Mouse (Mus musculus) heart, embryonic 14.5 days (tissue): Measurements from ENCODE around the gene Rab3a. TPM values are rescaled to one million over a fixed set of nuclear protein-coding genes. Genes with fewer than 3 reads are reported as not detected.

Experiments used
- ATAC-seq: fragments of 200-750 bp; cut with Nextera tagmentation; 2 replicates; pipeline ENCODE4 v1.8.0; 2017; ENCODE audit warnings: low read depth, moderate TSS enrichment; ENCODE audit not compliant: insufficient number of reproducible peaks, insufficient read depth, low FRiP score
- H3K27ac ChIP-seq, 2 experiments: fragments of 200-500 bp in 1 of 2; fragments of 300-500 bp in 1 of 2; sonication (generic) in 1 of 2; replicated peaks in 1 of 2; 2 replicates each; pipeline ENCODE4 v1.5.1; 2012 to 2014; ENCODE audit warnings: low read depth in 2 of 2, low read length in 2 of 2, control low read depth in 1 of 2, mild to moderate bottlenecking in 1 of 2, mixed read lengths in 1 of 2; ENCODE audit not compliant: control insufficient read depth in 1 of 2, insufficient read depth in 1 of 2
- H3K27me3 ChIP-seq: fragments of 300-500 bp; sonication (generic); 2 replicates; pipeline ENCODE4 v1.6.1; 2014; ENCODE audit warnings: mild to moderate bottlenecking, low read length, control low read depth; ENCODE audit not compliant: control insufficient read depth, insufficient read depth
- H3K36me3 ChIP-seq: fragments of 300-500 bp; sonication (generic); 2 replicates; pipeline ENCODE4 v1.6.1; 2014; ENCODE audit warnings: mild to moderate bottlenecking, control low read depth, low read length, mixed read lengths; ENCODE audit not compliant: control insufficient read depth, insufficient read depth
- H3K4me1 ChIP-seq, 2 experiments: fragments of 200-500 bp in 1 of 2; fragments of 300-500 bp in 1 of 2; sonication (generic) in 1 of 2; 2 replicates each; pipeline ENCODE4 v1.6.1; 2012 to 2014; ENCODE audit warnings: low read length in 2 of 2, control low read depth in 1 of 2, mixed read lengths in 1 of 2; ENCODE audit not compliant: control insufficient read depth in 2 of 2, insufficient read depth in 2 of 2
- H3K4me2 ChIP-seq: fragments of 300-500 bp; sonication (generic); 2 replicates; pipeline ENCODE4 v1.6.1; 2014; ENCODE audit warnings: mild to moderate bottlenecking, low read length
- H3K4me3 ChIP-seq, 2 experiments: fragments of 200-500 bp in 1 of 2; fragments of 300-500 bp in 1 of 2; sonication (generic) in 1 of 2; 2 replicates each; pipeline ENCODE4 v1.5.1; 2012 to 2014; ENCODE audit warnings: low read length in 2 of 2, mild to moderate bottlenecking in 2 of 2, control low read depth in 1 of 2, low read depth in 1 of 2, moderate library complexity in 1 of 2; ENCODE audit not compliant: control insufficient read depth in 1 of 2, insufficient read depth in 1 of 2
- H3K9ac ChIP-seq: fragments of 300-500 bp; sonication (generic); 2 replicates; pipeline ENCODE4 v1.6.1; 2014; ENCODE audit warnings: mild to moderate bottlenecking, low read length
- H3K9me3 ChIP-seq: fragments of 300-500 bp; sonication (generic); 2 replicates; pipeline ENCODE4 v1.6.1; 2016; ENCODE audit warnings: low read length, control low read depth; ENCODE audit not compliant: control insufficient read depth
- WGBS: fragments of 180-500 bp; shearing (Covaris S2); extraction: QIAGEN DNeasy Blood & Tissue Kit; methylation state at CpG from one replicate; pipeline ENCODE4 v1.1.7; 2014; 5-methylcytosine and 5-hydroxymethylcytosine counted together
- polyA plus RNA-seq: library from polyadenylated mRNA; unstranded; fragments of >200 nt; fragmentation: Nextera tagmentation; extraction: Ambion mirVana; gene quantifications from 2 replicates; pipeline ENCODE4 v1.2.1, GENCODE M21; 2014

Rab3a gene
- polyA plus RNA-seq, 1 experiment from 2014 or later = 25.7 TPM

- no peak for ATAC-seq
- peaks cover 52% of the 10 kb centered on the region for H3K27me3 ChIP-seq
- WGBS = 5% methylated on average over 54 of the region's 54 CpGs
- no peaks in the 10 kb centered on the region for H3K9me3 ChIP-seq
- peak overlapping the region; percentile 74 for H3K9ac ChIP-seq
- peaks cover 10 to 19% of the 10 kb centered on the region in 2 experiments; a peak in 3 of 4 replicates for H3K4me1 ChIP-seq
- no peak overlapping the region for H3K27ac ChIP-seq
- H3K36me3 ChIP-seq = no peaks in the 10 kb centered on the region
- H3K4me3 ChIP-seq = peak overlapping the region; percentile 50 to 52
- H3K4me2 ChIP-seq = peak overlapping the region; percentile 66
These were observed 42.1 kb downstream of the Rab3a start for GRCm38 (mm10) chr8:70796403-70797080.

GRCm38 (mm10) chr8:70797081-70798070 lies 42.9 kb downstream of the Rab3a start:
- H3K36me3 ChIP-seq = no peaks in the 10 kb centered on the region
- H3K27me3 ChIP-seq = peaks cover 55% of the 10 kb centered on the region
- peaks cover 10 to 14% of the 10 kb centered on the region in 2 experiments; a peak in 3 of 4 replicates for H3K4me1 ChIP-seq
- H3K4me2 ChIP-seq = peak overlapping the region; percentile 66
- peak overlapping the region; percentile 74 for H3K9ac ChIP-seq
- H3K4me3 ChIP-seq = peak overlapping the region; percentile 50 to 52
- no peak overlapping the region for H3K27ac ChIP-seq
- H3K9me3 ChIP-seq = no peaks in the 10 kb centered on the region
- peak; percentile 76 for ATAC-seq
- under 1% methylated on average over 57 of the region's 57 CpGs for WGBS

GRCm38 (mm10) chr8:70798281-70798680 lies 43.8 kb downstream of the Rab3a start:
- H3K9ac ChIP-seq = no peak overlapping the region
- peak overlapping the region; percentile 50 to 52; a peak in 2 of 4 replicates for H3K4me3 ChIP-seq
- 16% methylated on average over 15 of the region's 15 CpGs for WGBS

GRCm38 (mm10) chr8:70800648-70801047 lies 46.2 kb downstream of the Rab3a start:
- no peak overlapping the region for H3K4me3 ChIP-seq
- no peaks in the 10 kb centered on the region for H3K36me3 ChIP-seq
- no peaks in the 10 kb centered on the region for H3K9me3 ChIP-seq
- H3K9ac ChIP-seq = no peak overlapping the region
- no peak for ATAC-seq
- 41% methylated on average over 10 of the region's 10 CpGs for WGBS
- H3K27ac ChIP-seq = no peak overlapping the region
- H3K4me1 ChIP-seq = peaks cover 8 to 15% of the 10 kb centered on the region in 2 experiments; a peak in 3 of 4 replicates
- H3K4me2 ChIP-seq = no peak overlapping the region
- peaks cover 54% of the 10 kb centered on the region for H3K27me3 ChIP-seq

More at GRCm38 (mm10) chr8:70798281-70798680, 43.8 kb downstream of the Rab3a start:
- peaks cover 4 to 8% of the 10 kb centered on the region in 2 experiments; a peak in 3 of 4 replicates for H3K4me1 ChIP-seq
- H3K27me3 ChIP-seq = peaks cover 58% of the 10 kb centered on the region
- ATAC-seq = no peak
- peak overlapping the region; percentile 66; the same call in 1 of the 2 replicates for H3K4me2 ChIP-seq
- H3K27ac ChIP-seq = no peak overlapping the region
- H3K9me3 ChIP-seq = no peaks in the 10 kb centered on the region
- no peaks in the 10 kb centered on the region for H3K36me3 ChIP-seq

GRCm38 (mm10) chr8:70801156-70801555 lies 46.7 kb downstream of the Rab3a start:
- Histone ChIP-seq H3K9me3 (no peaks in the 10 kb centered on the region), H3K9ac (no peak overlapping the region), H3K4me2 (no peak overlapping the region), H3K36me3 (no peaks in the 10 kb centered on the region), H3K27me3 (peaks cover 52% of the 10 kb centered on the region), H3K27ac (no peak overlapping the region), H3K4me1 (peaks cover 8 to 15% of the 10 kb centered on the region in 2 experiments; a peak in 3 of 4 replicates), H3K4me3 (no peak overlapping the region)
- no peak for ATAC-seq
- 18% methylated on average over 15 of the region's 15 CpGs for WGBS

GRCm38 (mm10) chr8:70801830-70802229 lies 47.4 kb downstream of the Rab3a start:
- peaks cover 51% of the 10 kb centered on the region for H3K27me3 ChIP-seq
- no peak overlapping the region for H3K9ac ChIP-seq
- no peak overlapping the region for H3K4me3 ChIP-seq
- 90% methylated on average over 1 of the region's 1 CpGs for WGBS
- ATAC-seq = no peak
- no peak overlapping the region for H3K27ac ChIP-seq
- H3K4me1 ChIP-seq = peaks cover 8 to 15% of the 10 kb centered on the region in 2 experiments; a peak in 3 of 4 replicates
- no peaks in the 10 kb centered on the region for H3K9me3 ChIP-seq
- H3K4me2 ChIP-seq = no peak overlapping the region
- H3K36me3 ChIP-seq = no peaks in the 10 kb centered on the region

- Histone ChIP-seq H3K4me2 (no peak overlapping the region), H3K9ac (no peak overlapping the region), H3K27ac (no peak overlapping the region), H3K27me3 (peaks cover 51% of the 10 kb centered on the region), H3K4me1 (peaks cover 6 to 11% of the 10 kb centered on the region in 2 experiments; a peak in 3 of 4 replicates), H3K36me3 (no peaks in the 10 kb centered on the region), H3K9me3 (no peaks in the 10 kb centered on the region), H3K4me3 (no peak overlapping the region)
- 68% methylated on average over 11 of the region's 11 CpGs for WGBS
- no peak for ATAC-seq
These were observed 48.5 kb downstream of the Rab3a start for GRCm38 (mm10) chr8:70802786-70803510.
